Mouse (Mus musculus): ENCODE data around the gene Runx3. TPM values are rescaled to one million over a fixed set of nuclear protein-coding genes. Genes with fewer than 3 reads are reported as not detected.

The Runx3 gene
- total RNA-seq, 2 experiments from 2014 or later: 0.14 TPM; not detected in 1

DNA sequence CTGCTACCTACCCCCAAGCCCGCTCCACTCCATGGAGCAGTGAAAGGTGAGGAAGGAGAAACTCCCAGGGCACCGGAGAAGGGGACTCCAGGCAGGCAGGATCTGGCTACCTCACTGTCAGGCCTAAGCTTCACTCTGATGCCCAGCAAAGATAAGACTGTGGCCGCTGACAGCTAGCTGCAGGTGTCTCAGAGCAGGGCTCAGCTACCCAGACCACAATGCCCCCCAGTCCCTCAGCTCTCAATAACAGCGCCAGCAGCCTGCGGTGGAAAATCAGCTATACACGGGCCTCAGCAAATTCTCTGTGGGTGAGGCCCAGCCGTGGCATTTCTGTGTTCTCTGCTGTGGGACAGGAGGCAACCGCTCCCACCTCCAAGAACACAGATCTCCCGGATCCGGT lies 16.2 kb downstream of the Runx3 start:
- H3K4me3 ChIP-seq: no peak overlapping the region
- no peak for TF ChIP-seq CTCF (IDR thresholded peaks at IDR 0.05)
- intact Hi-C loops (cut with DNase I): no loop called here
- H3K27ac ChIP-seq: no peak overlapping the region
- no peak for DNase-seq (ENCODE audit: extremely low spot score in 1 of 2, low spot score in 2 of 2)

DNA sequence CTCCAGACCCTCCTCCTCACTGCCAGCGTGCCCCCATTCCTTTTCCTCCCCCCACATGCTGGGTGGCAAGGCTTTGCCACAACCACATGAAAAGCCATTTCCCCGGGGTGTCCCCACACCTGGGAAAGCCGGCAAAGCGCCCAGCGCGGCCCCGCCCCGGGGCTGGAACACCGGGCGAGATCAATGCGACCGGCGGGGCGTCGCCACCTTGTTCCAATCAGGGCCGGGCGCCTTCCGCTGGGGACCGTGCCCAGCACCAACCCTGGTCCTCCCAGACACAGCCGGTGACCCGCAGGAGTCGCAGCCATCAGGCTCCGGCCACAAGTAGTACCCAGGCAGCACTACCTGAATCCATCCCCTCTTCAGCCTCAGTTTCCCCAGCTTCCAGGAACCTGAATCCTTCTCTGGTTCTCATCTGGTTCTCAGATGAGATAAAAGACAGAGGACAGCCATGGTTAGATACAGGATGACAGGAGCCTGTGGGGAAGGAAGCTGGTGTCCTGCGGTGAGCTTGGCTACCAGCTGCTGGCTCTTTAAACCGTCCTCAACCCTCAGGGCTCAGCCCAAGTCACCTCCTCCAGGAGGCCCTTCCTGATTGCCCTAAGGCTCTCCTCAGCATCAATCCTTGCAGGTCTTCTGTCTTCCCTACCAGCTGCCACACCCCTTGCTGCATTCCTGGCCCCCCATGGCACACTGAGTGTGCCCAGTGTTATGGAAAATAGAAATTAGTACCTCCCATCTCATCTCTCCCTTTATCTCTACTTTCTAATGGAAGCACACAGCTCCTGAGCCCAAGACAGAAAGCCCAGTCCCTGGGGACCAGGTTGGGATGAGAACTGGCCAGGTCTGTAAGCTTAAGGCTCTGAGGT lies 20.4 kb downstream of the Runx3 start:
- intact Hi-C loops (cut with DNase I): no loop called here
- TF ChIP-seq CTCF (IDR thresholded peaks at IDR 0.05): no peak
- no peak overlapping the region for H3K27ac ChIP-seq
- no peak for DNase-seq (ENCODE audit: extremely low spot score in 1 of 2, low spot score in 2 of 2)
- no peak overlapping the region for H3K4me3 ChIP-seq

DNA sequence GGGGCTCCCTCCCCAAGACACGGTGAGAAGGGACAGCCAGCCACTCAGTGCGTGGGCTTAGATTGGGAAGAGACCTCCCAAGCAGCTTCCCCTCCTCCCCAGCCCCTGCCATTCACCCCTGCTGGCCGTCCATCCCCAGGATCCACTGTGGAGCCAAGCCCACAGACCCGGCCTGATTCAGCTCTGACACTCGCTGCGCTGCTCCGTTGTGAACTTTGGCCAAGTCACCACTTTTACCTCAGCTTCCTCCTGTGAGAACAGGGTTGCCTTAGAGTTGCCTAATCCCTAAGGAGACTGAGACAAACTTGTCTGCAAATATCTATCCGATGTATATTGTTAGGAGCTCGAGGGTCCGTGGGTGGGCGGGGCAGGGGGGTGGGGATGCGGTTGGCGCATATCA lies 21.3 kb downstream of the Runx3 start:
- intact Hi-C loops (cut with DNase I): no loop called here
- no peak for TF ChIP-seq CTCF (IDR thresholded peaks at IDR 0.05)
- H3K27ac ChIP-seq: no peak overlapping the region
- no peak overlapping the region for H3K4me3 ChIP-seq
- DNase-seq (ENCODE audit: extremely low spot score in 1 of 2, low spot score in 2 of 2): no peak

DNA sequence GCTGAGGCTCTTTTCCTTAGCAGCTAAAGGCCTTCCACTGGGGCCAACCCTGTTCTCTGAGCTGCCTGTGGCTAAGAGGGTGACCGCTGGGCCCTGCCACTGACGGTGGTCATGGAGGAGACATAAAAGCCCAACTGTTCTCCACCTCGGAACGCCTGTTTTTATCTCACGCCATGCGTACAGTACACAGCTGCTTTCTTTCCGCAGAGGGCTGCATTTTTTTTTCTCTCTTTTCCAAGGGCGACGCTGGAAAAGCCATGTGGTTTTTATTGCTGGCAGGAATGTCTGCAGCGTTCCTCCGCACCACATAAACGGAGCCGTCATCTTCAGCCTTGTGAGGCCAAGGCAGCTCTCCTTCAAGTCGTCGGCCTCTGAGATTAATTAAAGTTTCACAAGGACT lies 26.3 kb downstream of the Runx3 start:
- Histone ChIP-seq H3K27ac (no peak overlapping the region), H3K4me3 (no peak overlapping the region)
- DNase-seq (ENCODE audit: extremely low spot score in 1 of 2, low spot score in 2 of 2): no peak
- intact Hi-C loops (cut with DNase I): no loop called here
- no peak for TF ChIP-seq CTCF (IDR thresholded peaks at IDR 0.05)

DNA sequence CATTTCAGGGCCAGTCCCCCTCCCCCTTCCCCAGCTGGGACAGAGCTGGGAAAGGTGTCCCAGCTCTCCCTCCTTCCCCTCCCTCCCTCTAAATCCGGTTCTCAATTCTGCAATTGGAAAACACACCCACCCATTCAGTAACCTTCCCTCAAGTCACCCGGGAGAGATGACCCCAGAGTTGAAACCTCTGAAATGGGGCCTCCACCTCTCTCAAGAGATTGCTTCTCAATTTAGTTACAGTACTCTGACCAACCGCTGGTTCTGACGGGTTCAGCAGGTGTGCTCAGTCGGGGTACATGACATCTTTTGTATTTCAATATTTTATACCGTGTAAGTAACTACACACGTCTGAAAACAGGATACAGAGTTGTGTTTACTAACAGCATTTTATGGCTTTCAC lies 28.2 kb downstream of the Runx3 start:
- no peak for TF ChIP-seq CTCF (IDR thresholded peaks at IDR 0.05)
- no peak for DNase-seq (ENCODE audit: extremely low spot score in 1 of 2, low spot score in 2 of 2)
- Histone ChIP-seq H3K27ac (no peak overlapping the region), H3K4me3 (no peak overlapping the region)
- intact Hi-C loops (cut with DNase I): no loop called here

DNA sequence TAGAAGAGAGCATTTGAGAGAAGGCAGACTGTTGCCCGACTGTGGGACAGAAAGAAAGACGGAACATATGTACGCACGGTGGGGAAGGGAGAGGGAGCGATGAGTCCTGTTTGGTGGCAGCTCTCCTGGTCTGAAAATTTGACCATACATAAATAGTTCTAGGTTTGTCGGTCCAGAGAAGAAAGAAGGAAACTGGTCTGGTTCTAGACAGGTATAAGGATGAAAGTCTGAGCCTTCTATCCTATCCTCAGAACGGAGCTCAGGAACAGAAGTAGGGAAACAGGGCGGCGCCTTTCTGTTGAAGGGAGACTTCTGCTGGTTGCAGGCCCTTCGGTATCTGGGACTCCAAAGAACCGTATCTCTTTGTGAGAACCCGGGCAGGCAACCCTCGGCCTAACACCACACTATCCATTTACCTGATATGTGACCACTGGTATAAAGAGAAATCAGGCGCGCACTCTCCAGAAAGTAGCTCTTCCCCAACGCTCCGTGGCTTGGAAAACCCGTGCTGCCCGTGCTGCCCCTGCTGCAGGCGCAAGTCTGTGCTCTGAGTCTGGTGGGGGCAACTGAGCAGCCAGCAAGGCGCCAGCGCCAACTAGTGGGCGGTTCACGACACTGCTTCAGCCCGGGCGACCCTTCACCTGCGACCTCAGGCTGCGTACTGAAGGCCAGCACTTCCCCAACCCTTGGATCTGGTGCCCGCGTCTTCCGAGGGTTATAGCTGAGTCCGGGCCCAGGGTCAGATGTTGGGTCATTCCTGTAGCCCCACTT lies 29.8 kb downstream of the Runx3 start:
- TF ChIP-seq CTCF (IDR thresholded peaks at IDR 0.05): peak; percentile 77
- intact Hi-C loops (cut with DNase I): loop anchor here (5.0 kb wide), 2 partner anchors 52 to 203 kb away; no protein-coding TSS in a partner anchor
- Histone ChIP-seq H3K27ac (no peak overlapping the region), H3K4me3 (no peak overlapping the region)
- peak; percentile 33 to 48 for DNase-seq (ENCODE audit: extremely low spot score in 1 of 2, low spot score in 2 of 2)

DNA sequence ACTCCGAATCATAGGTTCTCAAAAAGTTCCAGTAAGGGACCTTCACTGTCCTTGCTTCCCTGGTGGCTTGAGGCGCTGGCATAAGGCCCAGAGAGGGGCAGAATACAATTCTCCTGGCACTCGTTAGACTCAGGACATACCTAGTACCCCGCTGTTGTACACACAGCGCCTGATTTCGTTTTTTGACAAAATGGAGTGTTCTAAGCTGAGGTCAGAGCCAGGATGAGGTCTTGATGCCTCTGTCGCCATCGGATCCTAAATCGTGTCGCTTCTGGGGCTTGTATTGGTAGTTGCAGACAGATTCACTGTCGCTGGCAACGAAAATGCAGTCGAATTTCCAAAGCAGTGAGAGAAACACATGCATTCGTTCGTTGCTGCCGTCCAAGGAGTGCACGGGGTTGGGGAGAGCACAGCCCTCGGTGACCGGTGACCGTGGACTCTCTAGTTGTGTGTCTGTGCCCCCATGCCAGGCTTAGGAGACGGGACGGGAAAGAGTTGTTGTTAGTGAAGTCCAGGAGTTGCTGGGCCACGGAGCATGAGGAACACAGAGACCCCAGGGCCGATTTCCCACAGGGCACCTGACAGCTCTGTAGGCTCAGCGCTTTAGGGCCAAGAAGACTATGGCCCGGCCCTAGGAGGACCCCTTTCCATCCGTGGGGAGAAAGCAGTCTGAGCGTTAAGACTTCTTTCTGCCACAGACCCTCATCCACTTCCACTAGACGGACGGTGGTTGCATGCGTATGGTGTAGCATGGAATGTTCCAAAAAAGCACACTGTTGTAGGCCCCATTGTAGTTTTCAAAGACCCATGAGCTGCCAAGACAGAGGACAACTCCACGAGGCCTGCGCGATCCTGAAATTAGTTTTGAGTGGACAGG lies 30.9 kb downstream of the Runx3 start:
- H3K27ac ChIP-seq: no peak overlapping the region
- intact Hi-C loops (cut with DNase I): loop anchor here (5.0 kb wide), 2 partner anchors 51 to 204 kb away; no protein-coding TSS in a partner anchor
- DNase-seq (ENCODE audit: extremely low spot score in 1 of 2, low spot score in 2 of 2): no peak
- TF ChIP-seq CTCF (IDR thresholded peaks at IDR 0.05): no peak
- no peak overlapping the region for H3K4me3 ChIP-seq

DNA sequence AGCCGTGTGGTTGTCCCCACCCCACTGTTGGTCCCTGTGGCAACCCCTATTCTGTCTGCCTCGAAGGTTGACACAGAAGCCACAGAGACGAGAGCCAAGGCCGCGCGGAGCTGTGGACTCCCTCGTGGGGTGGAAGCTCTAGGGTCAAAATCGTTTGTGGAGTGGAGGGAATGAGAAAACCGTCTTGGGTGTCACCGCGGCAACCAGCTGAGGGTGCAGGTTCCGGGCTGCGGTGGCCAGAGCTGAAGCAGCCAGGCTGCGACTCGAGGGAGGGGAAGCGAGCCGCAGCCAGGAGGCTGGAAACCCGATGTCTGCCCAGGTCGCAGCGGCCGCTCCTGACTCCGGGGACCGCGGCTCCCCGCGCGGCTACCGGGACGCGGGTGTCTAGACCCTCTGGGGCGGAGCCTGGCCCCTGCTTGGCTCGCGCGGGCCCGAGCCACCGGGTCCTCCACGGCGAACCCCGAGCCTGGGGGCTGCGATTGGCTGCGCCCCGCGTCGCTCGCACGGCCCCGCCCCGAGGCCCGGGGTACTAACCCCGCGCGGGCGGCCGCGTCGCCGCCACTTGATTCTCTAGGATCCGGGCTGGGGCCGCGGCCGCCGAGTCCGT lies 31.6 kb downstream of the Runx3 start:
- intact Hi-C loops (cut with DNase I): loop anchor here (5.0 kb wide), 2 partner anchors 50 to 205 kb away; no protein-coding TSS in a partner anchor
- no peak for DNase-seq (ENCODE audit: extremely low spot score in 1 of 2, low spot score in 2 of 2)
- no peak for TF ChIP-seq CTCF (IDR thresholded peaks at IDR 0.05)
- Histone ChIP-seq H3K27ac (no peak overlapping the region), H3K4me3 (no peak overlapping the region)

DNA sequence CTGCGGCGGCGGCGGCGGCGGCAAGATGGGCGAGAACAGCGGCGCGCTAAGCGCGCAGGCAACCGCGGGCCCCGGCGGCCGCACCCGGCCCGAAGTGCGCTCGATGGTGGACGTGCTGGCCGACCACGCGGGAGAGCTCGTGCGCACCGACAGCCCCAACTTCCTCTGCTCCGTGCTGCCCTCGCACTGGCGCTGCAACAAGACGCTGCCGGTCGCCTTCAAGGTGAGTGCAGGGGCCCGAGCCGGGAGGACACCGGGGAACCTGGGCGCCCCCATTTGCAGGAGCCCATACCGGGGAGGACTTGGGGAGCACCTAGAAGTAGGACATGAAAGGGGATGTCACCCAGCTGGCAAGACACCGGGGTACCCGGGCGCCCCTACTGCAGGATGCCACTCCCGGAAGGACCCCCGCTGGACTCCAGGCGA lies 32.4 kb downstream of the Runx3 start:
- Histone ChIP-seq H3K4me3 (no peak overlapping the region), H3K27ac (no peak overlapping the region)
- no peak for DNase-seq (ENCODE audit: extremely low spot score in 1 of 2, low spot score in 2 of 2)
- TF ChIP-seq CTCF (IDR thresholded peaks at IDR 0.05): no peak
- intact Hi-C loops (cut with DNase I): loop anchor here (5.0 kb wide), 2 partner anchors 49 to 206 kb away; no protein-coding TSS in a partner anchor

DNA sequence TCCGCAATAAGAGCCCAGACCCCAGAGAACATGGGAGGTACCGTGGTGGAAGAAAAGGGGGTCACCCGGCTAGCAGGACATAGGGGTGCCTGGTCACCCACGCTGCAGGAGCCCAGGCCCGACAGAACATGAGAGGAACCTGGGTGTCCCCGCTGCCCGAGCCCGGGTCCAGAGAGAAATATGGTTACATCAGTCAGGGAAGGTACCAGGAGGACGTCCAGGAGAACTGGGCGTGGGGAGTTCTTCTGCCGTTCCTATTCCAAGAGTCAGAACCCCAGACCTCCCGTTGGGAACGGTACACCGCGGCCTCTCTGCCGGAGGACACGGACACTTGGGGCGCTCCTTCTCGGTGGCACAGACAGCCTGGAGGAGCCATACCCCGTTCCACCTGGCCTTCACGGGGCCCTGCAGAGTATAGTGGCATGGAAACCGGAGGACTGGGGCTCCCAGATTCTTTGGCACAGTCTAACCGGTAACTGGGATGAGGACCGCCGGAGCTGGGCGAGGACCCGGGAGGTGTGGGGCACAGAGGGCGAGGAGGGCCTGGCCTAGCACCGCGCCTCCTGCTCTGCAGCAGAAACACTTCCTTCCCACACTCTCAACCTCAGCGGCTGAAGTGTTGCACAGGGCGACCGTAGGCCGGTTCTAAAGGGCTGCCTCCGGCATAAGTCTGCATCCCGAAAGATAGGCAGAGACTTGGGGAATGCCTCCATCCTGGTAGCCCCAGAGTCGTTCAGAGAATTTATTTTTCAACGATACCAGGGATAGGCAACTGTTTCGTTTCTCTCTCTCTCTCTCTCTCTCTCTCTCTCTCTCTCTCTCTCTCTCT lies 33.0 kb downstream of the Runx3 start:
- TF ChIP-seq CTCF (IDR thresholded peaks at IDR 0.05): no peak
- Histone ChIP-seq H3K27ac (no peak overlapping the region), H3K4me3 (no peak overlapping the region)
- DNase-seq (ENCODE audit: extremely low spot score in 1 of 2, low spot score in 2 of 2): no peak
- intact Hi-C loops (cut with DNase I): loop anchor here (5.0 kb wide), 2 partner anchors 49 to 206 kb away; no protein-coding TSS in a partner anchor
